Mouse (Mus musculus) liver, adult 2 months (tissue): ENCODE measurements around the gene Kalrn. TPM values are rescaled to one million over a fixed set of nuclear protein-coding genes. Genes with fewer than 3 reads are reported as not detected.

Experiments used
- DNase-seq: peaks from one replicate; pipeline ENCODE4 v3.0.0-alpha.2; 2011; ENCODE audit warnings: low read depth, low spot score; ENCODE audit errors: extremely low read depth
- H3K27ac ChIP-seq: fragments of 200-500 bp; replicated peaks from 2 replicates; pipeline ENCODE4 v1.5.1; 2012; ENCODE audit warnings: low read depth, mild to moderate bottlenecking, control low read depth, inconsistent platforms, low read length; ENCODE audit not compliant: insufficient read depth
- H3K27me3 ChIP-seq: fragments of 200-500 bp; 2 replicates; pipeline ENCODE4 v1.6.1; 2012; ENCODE audit warnings: mild to moderate bottlenecking, moderate library complexity, low read length, inconsistent platforms; ENCODE audit not compliant: control insufficient read depth, insufficient read depth
- H3K36me3 ChIP-seq: fragments of 200-500 bp; 2 replicates; pipeline ENCODE4 v1.6.1; 2012; ENCODE audit warnings: low read length, inconsistent platforms; ENCODE audit not compliant: control insufficient read depth, insufficient read depth
- H3K4me1 ChIP-seq: fragments of 200-500 bp; 2 replicates; pipeline ENCODE4 v1.6.1; 2011; ENCODE audit warnings: low read length; ENCODE audit not compliant: control insufficient read depth, insufficient read depth
- H3K4me3 ChIP-seq: fragments of 200-500 bp; 2 replicates; pipeline ENCODE4 v1.5.1; 2011; ENCODE audit warnings: low read depth, mild to moderate bottlenecking, control low read depth, low read length, moderate library complexity; ENCODE audit not compliant: insufficient read depth
- H3K79me2 ChIP-seq: fragments of 200-500 bp; 2 replicates; pipeline ENCODE4 v1.6.1; 2012; ENCODE audit warnings: inconsistent platforms, mild to moderate bottlenecking, low read length, moderate library complexity; ENCODE audit not compliant: control insufficient read depth, insufficient read depth
- H3K9ac ChIP-seq: fragments of 200-500 bp; 2 replicates; pipeline ENCODE4 v1.6.1; 2012; ENCODE audit warnings: low read depth, mild to moderate bottlenecking, control low read depth, inconsistent platforms, low read length
- CTCF ChIP-seq: fragments of 200-500 bp; IDR thresholded peaks from 2 replicates; pipeline ENCODE4 v1.5.1; 2011; ENCODE audit warnings: low read depth, low read length, control low read depth
- POLR2A ChIP-seq: fragments of 200-500 bp; IDR thresholded peaks from 2 replicates; pipeline ENCODE4 v1.6.1; 2011; ENCODE audit warnings: low read length, control low read depth; ENCODE audit not compliant: insufficient read depth; ENCODE audit errors: extremely low read depth
- WGBS: fragments of 180-500 bp; shearing (Covaris S2); methylation state at CpG from one replicate; pipeline ENCODE4 v1.1.7; 2018; 5-methylcytosine and 5-hydroxymethylcytosine counted together
- polyA plus RNA-seq: library from polyadenylated mRNA; depleted of rRNA; stranded (reverse); fragments of >200 nt; gene quantifications from 2 replicates; pipeline ENCODE4 v1.2.3, GENCODE M21; 2012
- total RNA-seq: library from RNA; depleted of rRNA; stranded (reverse); fragments of >200 nt; gene quantifications from 2 replicates; pipeline ENCODE4 v1.2.3, GENCODE M21; 2014

Kalrn gene
- total and polyA plus RNA-seq, 2 experiments, result 14.0 to 34.8 TPM

- DNase-seq, result no peak
- Histone ChIP-seq H3K9ac (no peak overlapping the region), H3K79me2 (no peaks in the 10 kb centered on the region), H3K4me3 (no peak overlapping the region), H3K4me1 (no peaks in the 10 kb centered on the region), H3K36me3 (no peaks in the 10 kb centered on the region), H3K27me3 (no peaks in the 10 kb centered on the region; the same call in 1 of the 2 replicates), H3K27ac (no peak overlapping the region)
- WGBS, result 87% methylated on average over 5 of the region's 5 CpGs
- no peak for TF ChIP-seq CTCF
- TF ChIP-seq POLR2A, result no peak
Measured at GRCm38 (mm10) chr16:34470343-34470742, 103.0 kb downstream of the Kalrn start.

GRCm38 (mm10) chr16:34469277-34469868, 104.0 kb downstream of the Kalrn start:
- no peak overlapping the region for H3K4me3 ChIP-seq
- H3K27ac ChIP-seq, result no peak overlapping the region
- H3K27me3 ChIP-seq, result no peaks in the 10 kb centered on the region; the same call in 1 of the 2 replicates
- H3K79me2 ChIP-seq, result no peaks in the 10 kb centered on the region
- no peaks in the 10 kb centered on the region for H3K4me1 ChIP-seq
- 61% methylated on average over 8 of the region's 8 CpGs for WGBS
- no peak for TF ChIP-seq CTCF
- no peak for TF ChIP-seq POLR2A
- no peak overlapping the region for H3K9ac ChIP-seq
- no peaks in the 10 kb centered on the region for H3K36me3 ChIP-seq
- no peak for DNase-seq

GRCm38 (mm10) chr16:34466649-34467048, 106.7 kb downstream of the Kalrn start:
- H3K79me2 ChIP-seq, result no peaks in the 10 kb centered on the region
- H3K9ac ChIP-seq, result no peak overlapping the region
- no peaks in the 10 kb centered on the region for H3K27me3 ChIP-seq
- H3K27ac ChIP-seq, result no peak overlapping the region
- 64% methylated on average over 4 of the region's 4 CpGs for WGBS
- no peak overlapping the region for H3K4me3 ChIP-seq
- no peak for TF ChIP-seq CTCF
- no peak for TF ChIP-seq POLR2A
- H3K4me1 ChIP-seq, result no peaks in the 10 kb centered on the region
- H3K36me3 ChIP-seq, result no peaks in the 10 kb centered on the region
- DNase-seq, result no peak

GRCm38 (mm10) chr16:34456314-34456713, 117.0 kb downstream of the Kalrn start:
- Histone ChIP-seq H3K4me3 (no peak overlapping the region), H3K27ac (no peak overlapping the region), H3K27me3 (no peaks in the 10 kb centered on the region), H3K36me3 (no peaks in the 10 kb centered on the region), H3K9ac (no peak overlapping the region), H3K79me2 (no peaks in the 10 kb centered on the region), H3K4me1 (no peaks in the 10 kb centered on the region)
- 69% methylated on average over 7 of the region's 7 CpGs for WGBS
- TF ChIP-seq POLR2A, result no peak
- no peak for TF ChIP-seq CTCF
- DNase-seq, result no peak

- H3K79me2 ChIP-seq, result no peaks in the 10 kb centered on the region
- 80% methylated on average over 7 of the region's 7 CpGs for WGBS
- no peaks in the 10 kb centered on the region for H3K36me3 ChIP-seq
- no peak for TF ChIP-seq POLR2A
- no peak for TF ChIP-seq CTCF
- H3K27me3 ChIP-seq, result no peaks in the 10 kb centered on the region
- no peaks in the 10 kb centered on the region for H3K4me1 ChIP-seq
- no peak overlapping the region for H3K9ac ChIP-seq
- no peak overlapping the region for H3K4me3 ChIP-seq
- no peak overlapping the region for H3K27ac ChIP-seq
- DNase-seq, result no peak
Measured at GRCm38 (mm10) chr16:34445666-34446065, 127.7 kb downstream of the Kalrn start.

GRCm38 (mm10) chr16:34441704-34442103, 131.6 kb downstream of the Kalrn start:
- WGBS, result 80% methylated on average over 2 of the region's 2 CpGs

More at GRCm38 (mm10) chr16:34441704-34442103, 131.6 kb downstream of the Kalrn start:
- H3K36me3 ChIP-seq, result no peaks in the 10 kb centered on the region
- no peak for TF ChIP-seq POLR2A
- no peak for TF ChIP-seq CTCF
- no peak overlapping the region for H3K4me3 ChIP-seq
- H3K27me3 ChIP-seq, result no peaks in the 10 kb centered on the region
- H3K9ac ChIP-seq, result no peak overlapping the region
- no peaks in the 10 kb centered on the region for H3K4me1 ChIP-seq
- no peak overlapping the region for H3K27ac ChIP-seq
- DNase-seq, result no peak
- H3K79me2 ChIP-seq, result no peaks in the 10 kb centered on the region
